Mouse (Mus musculus): ENCODE measurements around the gene Cttn.

The Cttn gene

DNA sequence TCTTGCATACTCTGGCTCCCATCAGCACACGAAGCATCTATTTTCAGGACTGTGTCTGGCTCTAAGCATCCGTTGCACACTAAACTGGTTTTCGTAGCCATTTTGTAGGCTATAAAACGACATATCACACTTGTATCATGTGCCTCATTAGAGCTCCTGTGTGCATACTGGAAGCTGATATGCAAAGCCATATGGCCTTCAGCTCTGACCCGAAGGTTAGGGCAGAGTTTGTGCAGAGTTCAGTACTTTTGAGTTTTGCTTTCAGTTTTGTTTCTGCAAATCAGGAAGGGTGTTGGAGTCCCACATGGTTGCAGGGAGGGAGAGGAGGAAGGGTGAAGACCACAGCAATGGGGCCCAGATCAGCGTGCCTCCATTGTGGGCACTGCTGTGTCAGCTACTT is 79.1 kb downstream of the Cttn start:
- no peak for DNase-seq (ENCODE audit: low spot score in 2 of 2)

DNA sequence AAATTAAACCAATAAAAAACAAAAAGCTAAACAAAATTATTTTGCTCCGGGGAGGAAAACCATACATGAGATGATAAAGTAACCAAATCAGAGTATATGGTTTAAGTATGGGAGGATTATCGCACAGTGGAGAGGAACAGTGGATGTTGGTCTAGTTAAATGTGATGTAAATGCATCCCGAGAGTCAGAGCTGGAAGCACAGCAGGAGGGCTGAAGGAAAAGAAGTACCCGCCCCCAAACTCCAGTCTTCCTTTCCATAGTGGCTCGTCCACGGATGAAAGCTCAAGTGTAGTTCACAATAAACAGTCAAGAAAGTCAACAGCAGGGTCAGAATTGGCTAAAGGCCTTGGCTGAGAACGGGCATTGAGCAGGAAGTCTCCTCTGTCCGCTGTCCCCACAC is 80.1 kb downstream of the Cttn start:
- DNase-seq (ENCODE audit: low spot score in 2 of 2): no peak

DNA sequence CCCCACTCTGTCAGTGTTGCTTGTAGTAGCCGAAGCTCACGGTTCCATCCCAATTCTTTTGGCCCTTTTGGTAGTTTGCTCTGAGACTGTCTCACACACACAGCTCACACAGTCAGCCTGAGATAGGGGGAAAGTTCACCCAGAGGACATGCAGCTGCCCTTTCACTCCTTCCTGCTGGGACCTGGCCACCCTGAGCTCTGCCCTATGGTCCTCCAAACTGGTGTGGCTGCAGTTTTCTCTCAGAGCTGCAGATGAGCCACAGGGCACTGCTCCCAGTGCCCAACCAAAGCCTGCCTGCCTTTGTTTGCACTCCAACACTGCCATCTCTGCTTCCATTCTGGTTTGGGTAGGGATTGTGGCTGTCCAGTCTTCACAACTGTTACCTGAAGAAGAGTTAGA is 81.1 kb downstream of the Cttn start:
- DNase-seq (ENCODE audit: low spot score in 2 of 2): no peak

DNA sequence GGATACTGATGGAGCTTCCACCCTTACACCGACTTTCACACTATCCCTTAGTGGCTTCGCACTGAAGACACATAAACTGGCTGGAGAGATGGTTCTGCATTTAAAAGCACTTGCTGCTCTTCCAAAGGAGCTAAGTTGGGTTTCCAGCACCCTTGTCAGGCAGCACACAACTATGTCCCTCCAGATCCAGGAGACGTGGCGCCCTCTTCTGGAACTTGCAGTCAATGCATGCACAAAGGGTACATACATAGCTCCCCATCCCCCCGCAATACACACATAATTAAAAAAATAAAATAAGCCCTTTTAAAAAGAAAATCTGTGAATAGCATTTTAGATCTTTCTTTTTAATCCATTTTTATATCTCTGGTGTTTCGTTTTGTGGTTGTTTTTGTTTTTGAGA is 83.3 kb downstream of the Cttn start:
- no peak for DNase-seq (ENCODE audit: low spot score in 2 of 2)

Data from natural killer cell, adult 2 months (primary cell).